9 mouse cellular contexts compared by ENCODE assay signal in the genomic region with DNA sequence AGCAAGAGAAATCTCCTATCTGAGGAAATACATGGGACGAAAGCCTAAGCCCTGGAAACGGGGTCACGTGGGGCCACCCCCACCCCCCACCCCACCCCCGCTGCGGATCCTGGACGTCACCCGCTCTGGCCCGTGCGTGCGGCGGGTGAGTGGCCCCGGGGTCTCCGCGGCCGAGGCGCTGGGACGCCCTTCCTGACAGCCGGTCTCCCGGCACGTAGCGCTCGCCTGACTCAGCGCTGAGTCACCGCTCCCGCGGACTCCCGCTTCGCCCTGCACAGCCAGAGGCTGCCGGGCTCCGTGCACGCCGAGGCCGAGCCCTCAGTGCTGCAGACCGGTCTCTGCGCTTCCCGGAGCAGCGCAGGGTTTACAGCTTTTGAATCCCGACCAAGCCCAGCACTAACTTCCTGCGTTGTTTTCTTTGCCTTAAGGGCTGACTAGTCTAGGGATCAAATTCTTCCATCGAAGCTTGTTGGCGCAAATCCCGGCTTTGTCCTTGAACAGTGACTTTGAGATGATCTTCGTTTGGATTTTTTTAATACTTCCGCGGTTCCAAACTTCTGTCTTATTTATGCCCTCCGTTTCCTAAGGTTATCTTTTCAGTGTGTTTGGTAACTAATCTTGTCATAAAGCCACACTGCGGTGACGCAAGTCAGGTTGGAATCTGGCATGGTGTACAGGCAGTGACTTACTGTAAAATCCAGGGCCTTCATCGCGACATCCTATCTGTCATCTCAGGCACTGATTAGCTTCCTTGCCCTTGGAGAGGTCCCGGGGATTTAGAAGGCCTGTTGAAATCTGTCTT.
A peak's percentile ranks its signal among the peaks of the same experiment; 100 is the strongest.
DNase-seq lines count a peak whose midpoint lies in the region; ATAC-seq and TF ChIP-seq lines count a peak whose summit lies in the region.
"Had no signal": no experiment of that assay in that cellular context is flagged by ENCODE, and none has a peak within 500 bp of the region (broad histone marks: within the 10 kb centered on the region; RNA-seq: fewer than 3 reads in every experiment).

No protein-coding gene starts in this region.

- no peak for TF ChIP-seq POLR2A in spleen, adult 2 months (IDR thresholded peaks at IDR 0.05; ENCODE audit: low read depth, low read length)
- TF ChIP-seq POLR2A in limb, embryonic 14.5 days (IDR thresholded peaks at IDR 0.05; ENCODE audit: borderline replicate concordance, extremely low read depth, insufficient read depth, insufficient read length) = peak; percentile 63; the same call in 1 of the 2 replicates

- peak overlapping the region; percentile 50; the same call in 1 of the 2 replicates for H3K4me3 ChIP-seq in spleen, adult 2 months (ENCODE audit: extremely low read depth, insufficient read depth, insufficient read length)
- H3K4me3 ChIP-seq in limb, embryonic 14.5 days (replicated peaks; ENCODE audit: low read length) = peak overlapping the region; percentile 49
- peak overlapping the region; percentile 68 for H3K4me3 ChIP-seq in midbrain, embryonic 15.5 days
- H3K4me3 ChIP-seq in stomach, embryonic 14.5 days (ENCODE audit: low read depth, low read length) = peak overlapping the region; percentile 38

- TF ChIP-seq CTCF in spleen, adult 2 months (IDR thresholded peaks at IDR 0.05; ENCODE audit: extremely low read depth, insufficient read depth, insufficient read length, insufficient replicate concordance) = no peak

- H3K4me1 ChIP-seq in spleen, adult 2 months (ENCODE audit: control insufficient read depth, insufficient read depth, insufficient read length) = peaks cover 4% of the 10 kb centered on the region
- peaks cover 2% of the 10 kb centered on the region; the same call in 1 of the 2 replicates for H3K4me1 ChIP-seq in limb, embryonic 14.5 days (ENCODE audit: control insufficient read depth, insufficient read depth, low read length)
- H3K4me1 ChIP-seq in midbrain, embryonic 15.5 days = no peaks in the 10 kb centered on the region; the same call in 1 of the 2 replicates
- 0 out of 2 replicates have a peak, but pooled peaks cover 3% of the 10 kb centered on the region for H3K4me1 ChIP-seq in stomach, embryonic 14.5 days (ENCODE audit: control insufficient read depth, insufficient read depth, low read length)

- H3K27me3 ChIP-seq in spleen, adult 2 months (ENCODE audit: control insufficient read depth, insufficient read depth, low read length) = 0 out of 2 replicates have a peak, but pooled peaks cover 4% of the 10 kb centered on the region
- no peaks in the 10 kb centered on the region for H3K27me3 ChIP-seq in limb, embryonic 14.5 days (ENCODE audit: control insufficient read depth, insufficient read depth, low read length)
- peaks cover 8% of the 10 kb centered on the region; the same call in 1 of the 2 replicates for H3K27me3 ChIP-seq in midbrain, embryonic 15.5 days (replicated peaks)
- no peaks in the 10 kb centered on the region for H3K27me3 ChIP-seq in stomach, embryonic 14.5 days (ENCODE audit: control insufficient read depth, insufficient read depth, low read length)

- peak; percentile 92 for ATAC-seq in limb, embryonic 14.5 days (ENCODE audit: low FRiP score, low read depth)
- peak; percentile 99 for ATAC-seq in midbrain, embryonic 15.5 days (replicated peaks)
- peak; percentile 93 for ATAC-seq in stomach, embryonic 14.5 days (ENCODE audit: insufficient number of reproducible peaks, insufficient read depth, low FRiP score, low read depth)

- H3K9ac ChIP-seq in limb, embryonic 14.5 days (ENCODE audit: low read depth, low read length, severe bottlenecking) = peak overlapping the region; percentile 65
- peak overlapping the region; percentile 77 for H3K9ac ChIP-seq in midbrain, embryonic 15.5 days
- H3K9ac ChIP-seq in stomach, embryonic 14.5 days (replicated peaks; ENCODE audit: low read depth, low read length) = peak overlapping the region; percentile 42; the same call in 1 of the 2 replicates

- peak in 1 of 2 experiments; percentile 9 for DNase-seq in spleen, adult 2 months (ENCODE audit: low read depth in 1 of 2, low spot score in 2 of 2)
- no peak for DNase-seq in spleen, adult 12 weeks (ENCODE audit: low spot score)
- DNase-seq in embryo, embryonic 9.5 days (ENCODE audit: extremely low spot score) = peak; percentile 87
- DNase-seq in heart, adult 11 months = peak; percentile 99
- DNase-seq in kidney, adult 18-20 months = peak; percentile 79
- peak; percentile 80 for DNase-seq in limb, embryonic 14.5 days (ENCODE audit: low spot score)

- no peaks in the 10 kb centered on the region for H3K9me3 ChIP-seq in limb, embryonic 14.5 days (ENCODE audit: control insufficient read depth, low read length)
- H3K9me3 ChIP-seq in midbrain, embryonic 15.5 days = no peaks in the 10 kb centered on the region
- H3K9me3 ChIP-seq in stomach, embryonic 14.5 days (ENCODE audit: control insufficient read depth, low read depth, low read length) = no peaks in the 10 kb centered on the region

- H3K4me2 ChIP-seq in limb, embryonic 14.5 days (replicated peaks; ENCODE audit: low read depth, low read length, severe bottlenecking) = peak overlapping the region; percentile 81
- H3K4me2 ChIP-seq in midbrain, embryonic 15.5 days = peak overlapping the region; percentile 93
- peak overlapping the region; percentile 61 for H3K4me2 ChIP-seq in stomach, embryonic 14.5 days (replicated peaks; ENCODE audit: low read depth, low read length)

- H3K27ac ChIP-seq in spleen, adult 2 months (ENCODE audit: insufficient read depth, low read length) = no peak overlapping the region; the same call in 1 of the 2 replicates
- H3K27ac ChIP-seq in limb, embryonic 14.5 days (replicated peaks; ENCODE audit: low read depth, low read length) = peak overlapping the region; percentile 67
- H3K27ac ChIP-seq in midbrain, embryonic 15.5 days = peak overlapping the region; percentile 67
- H3K27ac ChIP-seq in stomach, embryonic 14.5 days (ENCODE audit: low read length) = peak overlapping the region; percentile 86

- 12% methylated on average over 51 of the region's 51 CpGs for WGBS in spleen, adult 2 months
- 4% methylated on average over 51 of the region's 51 CpGs for WGBS in limb, embryonic 14.5 days
- WGBS in midbrain, embryonic 15.5 days = 5% methylated on average over 51 of the region's 51 CpGs
- 2% methylated on average over 49 of the region's 51 CpGs for WGBS in stomach, embryonic 14.5 days

- no peaks in the 10 kb centered on the region for H3K36me3 ChIP-seq in spleen, adult 2 months (ENCODE audit: control insufficient read depth, insufficient read depth, low read length)
- H3K36me3 ChIP-seq in limb, embryonic 14.5 days (ENCODE audit: control insufficient read depth, insufficient read depth, low read length) = no peaks in the 10 kb centered on the region
- H3K36me3 ChIP-seq in midbrain, embryonic 15.5 days (replicated peaks) = no peaks in the 10 kb centered on the region
- H3K36me3 ChIP-seq in stomach, embryonic 14.5 days (ENCODE audit: control insufficient read depth, insufficient read depth, low read length) = no peaks in the 10 kb centered on the region
- H3K36me3 ChIP-seq: G1E had no signal
